Mouse (Mus musculus) intestine, postnatal 0 days (tissue): ENCODE results near the gene Wwc2. TPM values are rescaled to one million over a fixed set of nuclear protein-coding genes. Genes with fewer than 3 reads are reported as not detected.

Experiments used
- ATAC-seq: fragments of 200-750 bp; cut with Nextera tagmentation; 2 replicates; pipeline ENCODE4 v1.8.0; 2017; ENCODE audit warnings: mild to moderate bottlenecking, moderate TSS enrichment, moderate library complexity
- H3K27ac ChIP-seq: fragments of 300-500 bp; sonication (generic); 2 replicates; pipeline ENCODE4 v1.5.1; 2014; ENCODE audit warnings: mild to moderate bottlenecking, low read depth, low read length, moderate library complexity
- H3K27me3 ChIP-seq: fragments of 300-500 bp; sonication (generic); replicated peaks from 2 replicates; pipeline ENCODE4 v1.6.1; 2014; ENCODE audit warnings: low read length, mixed read lengths; ENCODE audit not compliant: control insufficient read depth, insufficient read depth
- H3K36me3 ChIP-seq: fragments of 300-500 bp; sonication (generic); 2 replicates; pipeline ENCODE4 v1.6.1; 2014; ENCODE audit warnings: mild to moderate bottlenecking, moderate library complexity; ENCODE audit not compliant: control insufficient read depth, insufficient read depth
- H3K4me1 ChIP-seq: fragments of 300-500 bp; sonication (generic); replicated peaks from 2 replicates; pipeline ENCODE4 v1.6.1; 2014; ENCODE audit warnings: antibody characterized with exemption, low read length, mixed read lengths; ENCODE audit not compliant: control insufficient read depth, insufficient read depth
- H3K4me2 ChIP-seq: fragments of 300-500 bp; sonication (generic); replicated peaks from 2 replicates; pipeline ENCODE4 v1.6.1; 2014; ENCODE audit warnings: low read depth, mild to moderate bottlenecking, moderate library complexity
- H3K4me3 ChIP-seq: fragments of 300-500 bp; sonication (generic); 2 replicates; pipeline ENCODE4 v1.5.1; 2014; ENCODE audit warnings: low read depth, low read length
- H3K9ac ChIP-seq: fragments of 300-500 bp; sonication (generic); 2 replicates; pipeline ENCODE4 v1.6.1; 2014; ENCODE audit warnings: mild to moderate bottlenecking, low read depth, low read length
- H3K9me3 ChIP-seq: fragments of 300-500 bp; sonication (generic); 2 replicates; pipeline ENCODE4 v1.6.1; 2016; ENCODE audit warnings: mixed run types; ENCODE audit not compliant: control insufficient read depth
- CTCF ChIP-seq: sonication (generic); IDR thresholded peaks from 2 replicates; pipeline ENCODE4 v1.5.1; 2016; ENCODE audit warnings: low read depth, mild to moderate bottlenecking, control low read depth, antibody characterized with exemption, moderate library complexity
- WGBS: fragments of 180-500 bp; shearing (Covaris S2); extraction: QIAGEN DNeasy Blood & Tissue Kit; methylation state at CpG from one replicate; pipeline ENCODE4 v1.1.7; 2014; 5-methylcytosine and 5-hydroxymethylcytosine counted together
- polyA plus RNA-seq: library from polyadenylated mRNA; unstranded; fragments of >200 nt; fragmentation: Nextera tagmentation; extraction: Ambion mirVana; gene quantifications from 2 replicates; pipeline ENCODE4 v1.2.1, GENCODE M21; 2015

Gene Wwc2
- polyA plus RNA-seq, 1 experiment from 2014 or later: 6.7 TPM

DNA sequence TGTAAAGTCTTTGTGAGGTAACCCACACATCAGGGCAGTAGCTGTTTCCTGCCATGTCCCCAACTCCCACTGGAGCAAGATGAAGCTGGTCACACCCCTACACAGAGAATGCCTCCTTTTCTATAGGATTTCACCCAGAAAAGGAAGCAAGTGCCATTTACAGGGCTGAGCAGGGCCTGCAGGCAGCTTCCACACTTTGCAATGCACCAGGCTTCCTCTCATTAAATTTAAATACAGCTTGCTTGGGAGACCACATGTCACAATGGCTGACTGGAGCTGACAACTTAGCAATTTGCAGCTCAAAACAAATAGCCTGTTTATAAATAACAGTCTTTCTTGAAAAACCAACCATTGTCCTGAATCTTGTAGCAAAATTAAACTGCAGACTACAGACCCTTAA, 5.5 kb downstream of the Wwc2 start:
- Histone ChIP-seq H3K4me2 (no peak overlapping the region), H3K9me3 (no peaks in the 10 kb centered on the region), H3K27me3 (no peaks in the 10 kb centered on the region), H3K27ac (no peak overlapping the region), H3K4me1 (no peaks in the 10 kb centered on the region), H3K36me3 (no peaks in the 10 kb centered on the region), H3K9ac (no peak overlapping the region), H3K4me3 (no peak overlapping the region)
- ATAC-seq: no peak
- no peak for TF ChIP-seq CTCF

DNA sequence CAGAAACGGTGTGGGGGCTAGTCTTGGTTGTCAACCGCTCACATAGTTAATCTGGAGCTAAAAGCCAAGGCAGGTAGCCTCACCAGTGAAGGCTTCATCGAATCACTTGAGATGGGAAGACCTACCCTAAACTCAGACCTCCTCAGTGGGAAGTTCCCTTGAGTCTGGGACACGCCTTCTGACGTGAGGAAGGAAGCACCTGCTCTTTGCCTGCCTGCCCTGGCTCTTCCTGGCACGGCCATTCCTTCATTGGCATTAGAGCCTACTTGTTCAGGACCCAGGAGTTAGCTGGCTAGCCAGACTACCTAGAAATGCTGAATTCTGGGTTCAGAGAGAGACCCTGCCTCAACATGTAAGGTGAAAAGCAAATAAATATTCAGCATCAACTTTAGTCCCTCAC, 9.6 kb downstream of the Wwc2 start:
- WGBS: 75% methylated on average over 6 of the region's 6 CpGs
- H3K36me3 ChIP-seq: no peaks in the 10 kb centered on the region
- no peak overlapping the region for H3K27ac ChIP-seq
- H3K27me3 ChIP-seq: no peaks in the 10 kb centered on the region
- ATAC-seq: no peak
- no peaks in the 10 kb centered on the region for H3K4me1 ChIP-seq
- no peaks in the 10 kb centered on the region for H3K9me3 ChIP-seq
- no peak overlapping the region for H3K4me3 ChIP-seq
- no peak overlapping the region for H3K9ac ChIP-seq
- TF ChIP-seq CTCF: no peak
- no peak overlapping the region for H3K4me2 ChIP-seq

DNA sequence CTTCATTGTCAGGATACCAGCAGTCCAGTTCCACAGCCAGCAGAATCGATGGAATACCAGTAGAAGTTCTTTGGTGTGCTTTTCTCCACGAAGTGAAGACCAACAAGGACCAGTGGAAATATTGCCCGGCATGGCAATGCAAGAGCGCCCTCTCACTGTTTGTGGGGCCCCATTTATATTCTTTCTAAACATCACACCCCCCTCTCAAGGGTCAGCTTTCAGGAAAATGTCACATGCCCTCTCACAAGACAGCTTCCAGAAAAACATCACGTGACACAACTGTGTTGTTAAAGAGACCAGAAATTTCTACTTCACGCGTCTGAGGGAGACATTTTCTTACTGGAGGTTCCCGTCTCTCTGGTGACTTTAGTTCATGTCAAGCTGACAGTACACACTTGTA, 10.8 kb downstream of the Wwc2 start:
- ATAC-seq: no peak
- no peak overlapping the region for H3K9ac ChIP-seq

DNA sequence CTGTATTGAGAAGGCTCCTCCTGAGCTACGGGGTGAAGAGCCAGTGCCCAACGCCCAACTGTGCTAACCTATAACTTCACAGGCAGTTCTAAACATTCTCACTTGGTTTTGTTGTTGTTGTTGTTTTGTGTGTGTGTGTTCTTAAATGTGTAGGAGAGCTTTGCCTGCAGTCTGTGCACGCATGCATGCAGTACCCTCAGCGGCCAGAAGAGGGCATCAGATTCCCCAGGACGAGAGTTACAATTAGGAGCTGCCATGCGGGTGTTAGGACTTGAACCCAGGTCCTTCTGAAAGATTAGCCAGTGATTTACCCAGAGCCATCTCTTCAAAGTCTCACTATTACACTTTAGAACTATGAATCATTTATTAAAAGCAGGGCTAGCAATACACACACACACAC, 12.0 kb downstream of the Wwc2 start:
- Histone ChIP-seq H3K9ac (no peak overlapping the region), H3K27me3 (no peaks in the 10 kb centered on the region), H3K4me3 (no peak overlapping the region), H3K27ac (no peak overlapping the region), H3K4me2 (no peak overlapping the region), H3K9me3 (no peaks in the 10 kb centered on the region), H3K36me3 (no peaks in the 10 kb centered on the region), H3K4me1 (no peaks in the 10 kb centered on the region)
- no peak for ATAC-seq
- TF ChIP-seq CTCF: peak; percentile 74
- 81% methylated on average over 6 of the region's 6 CpGs for WGBS

More for the DNA sequence above, 10.8 kb downstream of the Wwc2 start:
- H3K9me3 ChIP-seq: no peaks in the 10 kb centered on the region
- H3K4me2 ChIP-seq: no peak overlapping the region
- no peaks in the 10 kb centered on the region for H3K4me1 ChIP-seq
- no peak for TF ChIP-seq CTCF
- no peak overlapping the region for H3K4me3 ChIP-seq
- H3K27ac ChIP-seq: no peak overlapping the region
- H3K36me3 ChIP-seq: no peaks in the 10 kb centered on the region
- no peaks in the 10 kb centered on the region for H3K27me3 ChIP-seq
- WGBS: 80% methylated on average over 8 of the region's 8 CpGs

DNA sequence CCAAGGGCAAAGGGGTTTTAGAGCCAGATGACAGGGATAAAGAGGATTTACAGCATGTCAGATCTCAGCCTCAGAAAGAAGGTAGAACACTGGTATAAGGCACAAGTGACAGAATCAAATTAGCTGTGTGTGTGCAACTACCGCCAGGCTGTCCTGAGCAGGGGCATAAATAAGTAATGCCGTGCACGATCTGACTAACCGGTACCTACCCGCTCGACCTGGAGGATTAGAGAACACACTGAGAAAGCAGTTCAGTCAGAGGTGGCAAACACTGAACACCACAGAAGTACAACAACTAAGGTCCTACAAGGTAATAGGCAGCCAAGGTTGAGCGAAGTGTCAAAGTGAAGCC, 15.8 kb downstream of the Wwc2 start:
- Histone ChIP-seq H3K9ac (no peak overlapping the region), H3K9me3 (no peaks in the 10 kb centered on the region), H3K27ac (no peak overlapping the region), H3K4me1 (no peaks in the 10 kb centered on the region), H3K4me3 (peak overlapping the region; percentile 1; the same call in 1 of the 2 replicates), H3K27me3 (no peaks in the 10 kb centered on the region), H3K4me2 (peak overlapping the region; percentile 53), H3K36me3 (no peaks in the 10 kb centered on the region)
- TF ChIP-seq CTCF: no peak
- ATAC-seq: 0 out of 2 replicates have a peak, but pooled peaks have one; percentile 29
- WGBS: 29% methylated on average over 7 of the region's 7 CpGs

DNA sequence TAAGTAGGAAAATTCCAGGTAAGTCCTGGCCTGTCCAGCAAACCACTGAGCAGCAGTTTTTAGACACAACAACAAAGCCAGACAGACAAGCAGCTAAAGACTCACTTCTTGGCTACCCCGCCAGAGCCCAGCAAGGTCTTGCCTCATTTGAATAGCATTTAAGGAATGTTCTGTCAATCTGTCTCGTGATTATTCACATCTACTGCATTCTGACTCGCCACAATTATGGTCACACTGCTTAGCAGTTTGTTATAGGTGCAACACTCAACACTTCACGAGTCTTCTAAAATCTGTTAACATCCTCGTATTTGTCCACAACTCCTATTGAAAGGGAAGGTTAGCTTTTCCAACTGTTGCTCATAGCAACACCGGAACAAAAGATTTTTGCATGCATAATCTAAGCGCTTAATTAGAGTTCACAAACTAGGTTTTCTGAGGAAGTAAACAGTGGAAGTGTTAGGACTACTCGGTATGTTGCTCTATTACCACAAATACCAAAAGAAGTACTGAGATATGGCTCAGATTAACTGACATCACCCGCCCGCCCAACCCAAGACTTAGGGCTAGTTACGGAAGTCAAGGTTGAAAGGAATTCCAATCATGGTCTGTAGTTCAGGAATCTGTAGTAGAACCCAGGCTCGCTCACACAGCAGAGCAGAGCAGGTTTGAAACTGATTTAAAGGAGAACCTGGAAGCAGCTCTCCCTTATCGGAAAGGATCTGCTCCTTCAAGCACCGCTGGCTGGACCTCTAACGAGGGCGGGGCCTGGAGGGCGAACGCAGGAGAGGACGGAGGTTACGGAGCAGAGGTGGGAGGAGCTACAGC, 16.4 kb downstream of the Wwc2 start:
- no peaks in the 10 kb centered on the region for H3K4me1 ChIP-seq
- no peaks in the 10 kb centered on the region for H3K27me3 ChIP-seq
- no peak overlapping the region for H3K27ac ChIP-seq
- H3K4me3 ChIP-seq: peak overlapping the region; percentile 1; the same call in 1 of the 2 replicates
- H3K9me3 ChIP-seq: no peaks in the 10 kb centered on the region
- peak overlapping the region; percentile 53 for H3K4me2 ChIP-seq
- TF ChIP-seq CTCF: no peak
- no peak overlapping the region for H3K9ac ChIP-seq
- H3K36me3 ChIP-seq: no peaks in the 10 kb centered on the region
- WGBS: 32% methylated on average over 20 of the region's 20 CpGs
- 0 out of 2 replicates have a peak, but pooled peaks have one; percentile 51 for ATAC-seq
